Mouse (Mus musculus): Measurements from ENCODE around the gene Gm13124. TPM values are rescaled to one million over a fixed set of nuclear protein-coding genes. Genes with fewer than 3 reads are reported as not detected.

Gene Gm13124
- not detected in 2 replicates for polyA plus RNA-seq (2012; rRNA removed)

GRCm38 (mm10) chr4:144565034-144565433, at the start of gene Gm13124:
Gene Gm13124, minus strand, starts transcription at chr4:144565134.

GRCm38 (mm10) chr4:144613407-144613806, 48.5 kb upstream of the Gm13124 start, which contains the start of gene Aadacl4:
Gene Aadacl4, plus strand, starts transcription at chr4:144613707.

GRCm38 (mm10) chr4:144519522-144519921, 45.4 kb downstream of the Gm13124 start, which contains the start of gene 9430007A20Rik:
Gene 9430007A20Rik, plus strand, starts transcription at chr4:144519822.

Other genes starting within 250 kb of the Gm13124 start
- gene Gm13128, start 234.9 kb downstream of the Gm13124 start, polyA plus RNA-seq (2012; rRNA removed): not detected in 2 replicates
- not detected in 2 replicates for gene Gm13119, start 207.2 kb downstream of the Gm13124 start, polyA plus RNA-seq (2012; rRNA removed)
- not detected in 2 replicates for gene Pramef20, start 187.2 kb downstream of the Gm13124 start, polyA plus RNA-seq (2012; rRNA removed)
- gene Pramef12, start 156.7 kb downstream of the Gm13124 start, polyA plus RNA-seq (2012; rRNA removed): 0.01 and 0.08 TPM in 2 replicates
- not detected in 2 replicates for gene 1700012P22Rik, start 126.4 kb downstream of the Gm13124 start, polyA plus RNA-seq (2012; rRNA removed)
- gene Gm9944, start 111.8 kb downstream of the Gm13124 start, polyA plus RNA-seq (2012; rRNA removed): not detected in 2 replicates
- gene Aadacl3, start 101.4 kb downstream of the Gm13124 start, polyA plus RNA-seq (2012; rRNA removed): not detected in 2 replicates
- not detected in 2 replicates for gene 9430007A20Rik, start 45.3 kb downstream of the Gm13124 start, polyA plus RNA-seq (2012; rRNA removed)
- not detected in 2 replicates for gene Aadacl4, start 48.6 kb upstream of the Gm13124 start, polyA plus RNA-seq (2012; rRNA removed)
- not detected in 2 replicates for gene Gm436, start 121.2 kb upstream of the Gm13124 start, polyA plus RNA-seq (2012; rRNA removed)
- not detected in 2 replicates for gene Gm13178, start 156.3 kb upstream of the Gm13124 start, polyA plus RNA-seq (2012; rRNA removed)
- gene Gm438, start 221.4 kb upstream of the Gm13124 start, polyA plus RNA-seq (2012; rRNA removed): not detected in 2 replicates

Data from liver, embryonic 14 days (tissue).